Mouse (Mus musculus): Measurements from ENCODE around the gene Atp8b4.
"Not testable (repeated sequence)": the region's sequence is repeated elsewhere in the genome, so short reads cannot be mapped to it uniquely, and the experiment has no call there.

Atp8b4 gene

DNA sequence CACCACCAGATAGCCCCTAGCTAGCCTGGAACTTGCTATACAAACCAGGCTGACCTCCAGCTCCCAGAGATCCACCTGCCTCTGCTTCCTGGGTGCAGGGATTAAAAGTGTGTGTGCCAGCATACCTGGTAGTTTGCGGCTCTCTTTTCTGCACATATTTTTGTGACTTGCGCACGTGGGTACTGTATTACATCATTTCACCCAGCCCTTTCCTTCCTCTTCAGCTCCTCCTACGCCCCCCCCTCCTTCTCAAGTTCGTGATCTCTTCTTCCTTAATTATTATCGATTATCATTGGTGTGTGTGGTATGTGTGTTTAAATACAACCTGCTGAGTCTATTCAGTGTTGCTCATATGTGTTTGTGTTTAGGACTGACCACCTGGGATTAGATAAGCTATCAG, at the start of gene Atp8b4:
Atp8b4 (minus strand) TSS at position 154 of the 400 bp plus-strand sequence.
- DNase-seq (ENCODE audit: low spot score): no peak

DNA sequence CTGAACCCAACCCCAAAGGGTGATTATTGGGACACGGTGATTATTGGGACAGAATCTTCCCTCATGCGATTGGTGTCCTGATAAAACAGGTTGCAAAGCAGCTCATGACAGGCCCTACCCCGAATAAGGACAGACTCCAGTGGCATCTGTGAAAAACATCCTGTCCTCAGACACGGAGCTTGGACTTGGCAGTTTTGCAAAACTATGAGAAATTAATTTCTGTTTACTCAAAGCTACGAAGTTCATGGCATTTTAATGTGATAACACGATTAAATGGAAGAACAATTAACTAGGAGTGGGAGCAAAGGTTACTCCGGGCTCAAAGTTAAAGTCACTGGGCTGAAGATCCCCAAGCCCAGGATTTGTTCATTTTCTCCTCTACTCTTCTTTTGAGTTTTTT, 49.2 kb upstream of the Atp8b4 start:
- no peak for DNase-seq (ENCODE audit: low spot score)

- DNase-seq (ENCODE audit: low spot score): no peak
Observed at GRCm38 (mm10) chr2:126546392-126546791, 45.9 kb upstream of the Atp8b4 start.

DNA sequence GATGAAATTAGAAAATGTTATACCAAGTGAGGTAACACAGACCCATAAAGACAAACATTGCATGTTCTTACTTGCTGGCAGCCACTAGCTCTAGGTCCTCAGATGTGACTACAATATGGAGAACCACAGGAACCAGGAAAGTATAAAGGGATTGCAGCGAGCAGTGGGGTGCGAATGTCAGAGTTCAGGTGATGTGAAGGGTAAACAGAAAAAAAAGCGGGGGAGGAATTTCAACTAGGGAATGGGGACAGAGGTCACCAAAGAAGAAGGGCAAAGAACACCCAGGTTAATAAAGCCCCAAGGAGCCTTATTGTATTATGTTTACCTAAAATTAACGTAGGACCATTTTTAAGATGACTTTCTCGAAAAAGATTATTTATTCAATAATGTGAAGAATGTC, 44.8 kb upstream of the Atp8b4 start:
- no peak for DNase-seq (ENCODE audit: low spot score)

GRCm38 (mm10) chr2:126542211-126542610, 41.7 kb upstream of the Atp8b4 start:
- DNase-seq (ENCODE audit: low spot score): no peak

DNA sequence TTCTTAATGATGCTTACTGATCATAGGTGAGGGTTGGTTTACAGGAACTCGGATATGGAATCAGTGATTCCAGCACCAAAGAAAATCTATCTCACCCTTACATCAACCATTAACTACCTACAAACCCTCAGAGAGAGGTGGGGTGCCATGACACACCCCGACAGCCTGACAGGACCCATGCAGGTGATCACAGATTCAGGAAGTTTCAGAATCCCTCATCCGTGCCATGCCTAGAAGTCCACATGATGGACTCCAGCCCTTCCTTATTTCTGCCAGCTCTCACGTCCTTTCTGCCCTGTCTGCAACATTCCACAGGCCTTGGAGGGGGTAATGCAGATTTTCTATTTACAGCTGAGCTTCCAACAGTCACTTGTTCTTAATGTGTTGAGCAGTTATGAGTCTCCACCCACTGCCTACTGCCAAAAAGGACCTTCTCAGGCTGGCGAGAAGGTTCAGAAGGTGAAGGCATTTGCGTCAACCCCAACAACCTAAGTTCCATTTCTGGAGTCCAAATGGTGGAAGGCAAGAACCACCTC, 40.0 kb upstream of the Atp8b4 start:
- no peak for DNase-seq (ENCODE audit: low spot score)

DNA sequence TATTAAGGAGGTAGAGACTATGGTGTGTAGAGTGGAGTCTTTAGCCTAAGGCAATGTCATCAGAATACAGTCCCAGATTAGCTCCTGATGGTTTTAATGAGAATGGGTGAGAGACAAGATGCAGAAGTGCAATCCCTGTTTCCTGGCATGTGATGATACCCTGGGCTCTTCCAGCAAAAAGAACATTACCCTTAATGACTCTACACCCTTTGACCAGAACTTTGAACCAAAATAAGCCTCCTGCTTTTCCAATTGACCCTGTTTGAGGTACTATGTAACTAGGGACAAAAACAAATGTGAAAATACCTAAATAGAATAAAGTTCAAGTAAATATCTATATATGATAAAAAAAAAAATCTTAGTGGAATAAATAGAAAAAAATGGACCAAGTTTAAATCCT, 37.2 kb upstream of the Atp8b4 start:
- DNase-seq (ENCODE audit: low spot score): no peak

DNA sequence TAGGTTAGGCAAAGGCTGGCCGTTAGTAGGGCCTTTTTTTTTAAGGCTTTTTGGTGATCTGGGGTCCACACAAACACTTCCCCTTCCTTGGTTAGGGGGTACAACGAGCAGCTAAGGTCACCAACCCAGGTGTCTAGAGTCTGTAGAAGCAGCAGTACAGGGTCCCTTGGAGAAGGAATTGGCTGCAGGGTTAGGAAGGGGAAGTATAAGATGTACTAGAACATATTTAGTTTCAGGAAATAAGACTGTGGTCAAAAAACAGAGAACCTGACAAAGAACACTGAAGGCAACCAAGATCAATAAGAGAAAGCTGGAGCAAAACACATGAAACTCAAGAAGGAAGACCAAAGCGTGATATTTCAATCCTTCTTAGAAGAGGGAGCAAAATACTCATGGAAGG, 30.1 kb upstream of the Atp8b4 start:
- DNase-seq (ENCODE audit: low spot score): no peak

DNA sequence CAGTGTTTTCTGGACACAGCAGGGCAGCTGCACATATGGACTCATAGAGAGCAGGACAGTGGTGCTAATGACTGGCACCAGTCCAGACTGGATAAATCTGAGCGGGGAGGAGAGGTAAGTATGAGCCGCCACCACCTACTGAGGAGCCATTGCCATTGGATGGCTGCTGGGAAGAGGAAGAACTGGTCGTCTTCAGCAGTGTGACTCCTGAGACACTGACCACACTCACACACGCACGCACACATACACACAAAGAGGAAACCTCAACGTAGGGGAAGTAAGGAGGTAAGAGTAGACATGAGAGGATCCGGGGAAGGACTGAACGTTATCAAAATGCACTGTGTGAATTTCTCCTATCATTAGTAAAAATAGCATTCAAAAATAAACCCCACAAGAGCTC, 27.0 kb upstream of the Atp8b4 start:
- DNase-seq (ENCODE audit: low spot score): no peak

DNA sequence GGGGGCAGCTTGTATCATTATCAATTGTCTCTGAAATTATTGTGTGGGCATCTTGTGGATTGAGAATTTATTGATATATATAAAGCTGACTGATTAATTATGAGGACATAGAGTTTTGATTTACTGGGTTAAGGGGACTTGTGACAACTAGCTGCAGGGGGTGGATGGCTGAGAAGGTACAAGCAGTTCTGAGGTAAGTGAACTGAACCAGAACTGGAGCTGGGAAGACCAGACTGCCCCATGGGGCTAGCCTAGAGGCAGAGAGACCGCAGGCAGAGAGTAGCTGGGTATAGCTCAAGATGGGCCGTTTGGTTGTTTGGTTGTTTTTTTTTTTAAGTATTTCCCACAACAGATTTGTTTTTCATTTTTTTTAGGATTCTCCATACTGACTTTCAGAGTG, 23.8 kb upstream of the Atp8b4 start:
- no peak for DNase-seq (ENCODE audit: low spot score)

GRCm38 (mm10) chr2:126523101-126523745, 22.7 kb upstream of the Atp8b4 start:
- DNase-seq (ENCODE audit: low spot score): not testable (repeated sequence)

DNA sequence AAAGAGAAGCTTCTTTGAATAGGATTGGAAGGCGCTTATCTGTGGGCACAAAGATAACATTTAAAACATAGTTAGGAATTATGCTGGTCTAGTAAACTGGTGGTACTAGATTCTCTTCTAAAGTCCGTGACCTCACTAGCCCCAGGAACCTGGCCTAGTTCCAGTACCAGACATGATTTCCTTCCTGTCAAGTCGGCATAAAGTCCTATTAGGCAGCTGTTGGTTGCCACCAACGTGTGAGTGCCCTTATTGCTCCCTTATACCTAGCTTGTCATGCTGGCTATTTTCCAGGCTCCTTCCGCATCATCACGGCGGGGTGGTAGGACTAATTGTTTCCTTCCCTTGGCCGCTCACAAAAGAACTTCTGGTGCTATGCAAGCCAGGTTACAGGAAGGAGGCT, 21.6 kb upstream of the Atp8b4 start:
- no peak for DNase-seq (ENCODE audit: low spot score)

DNA sequence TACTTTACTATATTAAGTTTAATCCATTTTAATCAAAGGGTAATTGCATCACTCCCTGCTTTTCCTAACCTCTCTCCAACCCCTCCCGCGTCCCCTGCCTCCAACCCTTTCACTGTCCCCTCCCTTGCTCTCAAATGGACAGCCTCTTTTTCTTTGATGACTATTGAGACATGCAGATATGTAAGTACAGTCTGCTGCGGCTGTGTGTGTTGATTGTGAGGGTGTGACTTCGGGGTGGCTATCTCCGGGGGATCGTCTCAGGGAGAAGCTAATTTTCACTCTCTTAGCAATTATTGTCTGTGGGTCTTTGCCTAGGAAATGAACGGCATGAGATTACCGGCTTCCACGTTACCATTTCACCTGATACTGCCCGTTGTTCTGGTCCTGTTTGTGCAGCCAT, 21.0 kb upstream of the Atp8b4 start:
- DNase-seq (ENCODE audit: low spot score): no peak

DNA sequence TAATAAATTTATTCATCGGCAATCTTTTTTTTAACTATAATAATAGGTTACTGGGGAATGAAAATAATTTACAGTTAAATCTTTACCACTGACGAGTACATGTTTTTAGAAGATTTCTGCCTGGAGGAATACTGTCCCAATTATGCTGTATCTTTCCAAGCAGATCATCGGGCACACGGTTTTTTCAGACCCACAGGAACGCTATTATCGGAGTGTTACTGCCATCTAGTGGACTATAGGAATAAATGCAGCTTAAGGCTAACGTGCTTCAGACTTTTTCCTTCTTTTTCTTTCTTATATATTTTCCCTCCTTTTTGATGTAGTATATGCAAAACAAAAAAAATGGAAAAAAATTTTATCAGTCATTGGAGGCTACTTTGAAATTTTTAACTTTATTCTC, 20.4 kb upstream of the Atp8b4 start:
- DNase-seq (ENCODE audit: low spot score): no peak

DNA sequence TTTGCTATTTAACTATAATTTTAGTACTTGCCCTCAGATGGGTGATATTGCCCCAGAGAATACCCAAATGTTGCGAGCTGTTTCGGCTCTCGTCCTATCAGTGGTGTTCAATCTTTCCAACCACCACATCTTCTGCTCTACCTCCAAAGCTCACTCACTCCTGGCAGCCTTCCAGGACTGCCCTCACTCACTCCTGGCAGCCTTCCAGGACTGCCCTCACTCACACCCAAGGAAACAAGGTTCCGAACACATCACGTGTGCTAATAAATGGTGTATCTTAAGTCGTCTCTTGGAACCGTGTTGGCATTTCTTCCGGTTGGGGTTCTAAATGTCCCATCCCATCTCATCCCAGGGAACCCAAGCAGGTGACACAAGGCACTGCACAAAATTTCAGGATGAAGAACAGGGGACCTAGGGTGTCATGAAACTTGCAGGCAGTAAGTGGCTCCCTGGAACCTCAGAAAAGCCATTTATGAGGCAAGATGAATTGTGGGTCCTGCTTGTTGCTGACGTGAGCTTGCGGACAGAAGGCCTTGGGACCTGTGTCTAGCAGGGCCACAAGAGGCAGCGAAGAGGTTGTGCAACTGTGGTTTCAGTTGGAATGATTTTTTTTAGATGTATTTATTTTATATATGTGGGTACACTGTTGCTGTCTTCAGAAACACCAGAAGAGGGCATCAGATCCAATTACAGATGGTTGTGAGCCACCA, 19.6 kb upstream of the Atp8b4 start:
- no peak for DNase-seq (ENCODE audit: low spot score)

DNA sequence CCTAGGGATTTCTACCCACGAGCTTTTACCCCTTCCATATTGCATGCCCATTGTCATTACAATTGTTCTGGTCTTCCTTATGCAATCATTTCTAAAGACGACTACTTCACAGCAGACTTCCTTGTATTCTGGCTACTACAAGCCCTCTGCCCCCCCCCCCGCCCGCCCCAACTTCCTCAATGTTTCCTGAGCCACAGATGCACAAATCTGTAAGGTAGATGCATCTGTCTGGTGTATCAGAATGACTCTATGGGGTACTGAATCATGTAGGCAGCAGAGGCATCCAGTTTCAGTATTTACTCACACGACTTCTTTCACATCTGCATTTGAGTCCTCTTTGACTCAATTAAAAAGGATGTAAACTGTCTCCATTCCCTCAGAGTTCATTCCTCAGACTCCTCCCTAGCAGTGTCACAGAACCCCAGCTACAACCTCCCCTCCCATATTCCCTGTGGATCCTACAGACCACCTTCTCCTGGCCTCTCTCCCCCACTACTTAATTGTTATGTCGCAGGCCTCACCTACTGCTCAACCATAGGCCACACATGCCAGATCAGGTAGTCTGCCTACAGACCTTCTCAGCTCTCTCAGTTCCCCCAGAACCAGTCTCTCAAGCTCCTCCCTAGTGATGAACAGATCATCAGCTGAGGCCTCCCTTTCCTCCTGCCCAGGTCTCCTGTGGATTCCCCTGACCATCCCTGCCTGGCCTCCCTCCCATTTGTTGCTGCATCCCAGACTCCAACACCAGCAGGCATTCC, 14.8 kb upstream of the Atp8b4 start:
- no peak for DNase-seq (ENCODE audit: low spot score)

DNA sequence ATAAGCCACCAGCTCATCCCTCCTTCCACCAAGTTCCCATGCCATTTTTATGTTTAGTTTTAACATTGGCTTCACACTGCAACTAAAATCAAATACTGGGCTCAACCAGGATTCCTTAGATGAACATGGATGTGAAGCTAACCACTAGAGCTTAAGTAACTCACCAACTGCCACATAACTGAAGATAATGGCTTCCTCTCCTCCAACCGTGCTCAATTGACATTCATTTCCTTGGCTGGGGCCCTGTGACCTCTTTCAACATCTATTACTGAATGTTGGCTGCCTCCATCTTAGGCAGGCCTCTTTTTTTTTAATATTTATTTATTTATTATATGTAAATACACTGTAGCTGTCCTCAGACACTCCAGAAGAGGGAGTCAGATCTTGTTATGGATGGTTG, 7.8 kb upstream of the Atp8b4 start:
- no peak for DNase-seq (ENCODE audit: low spot score)

GRCm38 (mm10) chr2:126507477-126507876, 7.0 kb upstream of the Atp8b4 start:
- no peak for DNase-seq (ENCODE audit: low spot score)

DNA sequence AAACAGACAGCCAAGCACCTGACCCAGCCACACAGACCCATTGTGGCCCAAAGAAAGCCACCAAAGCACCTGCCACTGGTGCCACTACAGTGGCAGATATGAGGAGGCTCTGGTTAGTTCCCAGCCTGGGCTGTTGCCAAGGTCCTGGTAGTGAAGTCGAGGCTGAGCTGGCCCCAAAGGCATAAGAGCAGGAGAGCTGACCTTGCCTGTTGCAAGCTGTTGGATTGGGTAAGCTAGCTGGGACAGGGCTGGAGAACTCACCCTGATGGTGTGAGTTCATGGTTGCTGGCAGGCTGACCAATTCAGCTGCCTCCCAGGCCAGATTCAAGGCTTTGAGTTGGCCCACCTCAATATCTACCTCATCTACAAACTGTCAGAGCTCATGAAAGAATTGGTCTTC, 4.7 kb upstream of the Atp8b4 start:
- no peak for DNase-seq (ENCODE audit: low spot score)

DNA sequence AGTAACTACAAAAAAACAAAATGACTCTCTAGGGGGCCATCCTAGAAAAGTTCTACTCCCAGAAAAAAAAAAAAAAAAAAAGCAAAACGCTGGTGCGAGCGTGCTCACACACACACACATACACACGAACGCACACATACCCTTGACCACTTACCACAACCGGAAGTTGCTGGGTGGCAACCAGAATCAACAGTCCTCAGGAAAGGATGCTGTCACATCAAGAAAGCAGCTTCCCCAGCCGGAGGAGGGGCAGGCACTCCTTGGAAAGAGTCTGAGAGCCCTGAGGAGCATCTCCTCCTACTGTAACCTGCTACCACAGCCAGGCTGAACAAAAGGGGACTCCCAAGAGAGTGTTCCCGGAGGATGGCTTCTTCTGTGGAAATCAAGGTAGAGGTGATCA, 744 bp downstream of the Atp8b4 start:
- no peak for DNase-seq (ENCODE audit: low spot score)

- DNase-seq (ENCODE audit: low spot score): no peak
Observed at GRCm38 (mm10) chr2:126498761-126499452, 1.6 kb downstream of the Atp8b4 start.

DNA sequence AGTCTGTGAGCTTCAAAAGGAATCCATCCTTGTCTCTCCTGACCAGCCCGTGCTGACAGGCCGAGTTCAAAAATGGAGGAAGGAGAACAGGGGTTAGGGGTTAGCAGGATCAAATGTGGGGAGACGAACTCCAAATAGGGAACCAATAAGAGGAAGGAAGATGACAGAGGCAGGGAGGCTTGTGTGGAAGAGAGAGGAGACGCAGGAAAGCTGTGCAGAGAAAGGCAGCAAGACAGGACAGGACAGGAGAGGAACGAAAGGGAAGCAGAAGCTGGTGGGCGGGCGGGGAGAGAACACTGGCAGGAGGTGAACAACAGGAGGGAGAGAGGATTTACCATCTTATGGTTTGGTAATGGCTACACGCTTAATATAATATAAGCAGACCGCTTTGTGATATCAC, 3.6 kb downstream of the Atp8b4 start:
- no peak for DNase-seq (ENCODE audit: low spot score)
